Mouse (Mus musculus) gastrocnemius, adult 18-20 months (tissue): ENCODE results near the gene Arhgap44. TPM values are rescaled to one million over a fixed set of nuclear protein-coding genes. Genes with fewer than 3 reads are reported as not detected.
A peak's percentile ranks its signal among the peaks of the same experiment; 100 is the strongest.

Experiments used
- DNase-seq: peaks from one replicate; pipeline ENCODE4 v3.0.0; 2021; ENCODE audit warnings: low spot score
- total RNA-seq, 2 experiments: library from RNA; stranded (reverse); gene quantifications; 2 replicates each; pipeline ENCODE4 v1.2.3; 2021

Gene Arhgap44
- total RNA-seq, 2 experiments from 2014 or later = 9.2 to 11.4 TPM

DNA sequence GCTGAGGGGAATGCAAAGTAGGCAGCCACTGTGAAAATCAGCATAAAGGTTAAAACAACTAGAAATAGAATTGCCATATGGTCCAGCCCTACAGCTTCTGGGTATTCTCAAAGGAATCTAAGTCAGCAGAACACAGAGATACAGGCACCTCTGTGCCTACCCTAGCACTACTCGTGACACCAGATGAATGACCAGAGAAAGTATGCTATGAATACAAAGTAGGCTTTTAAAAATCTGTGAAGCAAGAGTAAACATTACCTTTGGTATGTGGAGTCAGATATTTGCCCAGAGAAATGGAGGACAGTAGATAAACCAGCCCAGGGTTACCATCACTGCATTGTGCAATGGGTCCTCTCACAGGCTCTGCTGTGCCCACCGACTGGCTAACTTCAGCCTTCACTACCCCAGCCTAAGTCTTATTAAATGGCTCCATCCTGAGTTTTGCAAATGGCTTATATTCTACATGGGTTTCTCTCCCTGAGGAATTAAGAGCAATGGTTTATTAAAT lies 25.6 kb downstream of the Arhgap44 start:
- no peak for DNase-seq

DNA sequence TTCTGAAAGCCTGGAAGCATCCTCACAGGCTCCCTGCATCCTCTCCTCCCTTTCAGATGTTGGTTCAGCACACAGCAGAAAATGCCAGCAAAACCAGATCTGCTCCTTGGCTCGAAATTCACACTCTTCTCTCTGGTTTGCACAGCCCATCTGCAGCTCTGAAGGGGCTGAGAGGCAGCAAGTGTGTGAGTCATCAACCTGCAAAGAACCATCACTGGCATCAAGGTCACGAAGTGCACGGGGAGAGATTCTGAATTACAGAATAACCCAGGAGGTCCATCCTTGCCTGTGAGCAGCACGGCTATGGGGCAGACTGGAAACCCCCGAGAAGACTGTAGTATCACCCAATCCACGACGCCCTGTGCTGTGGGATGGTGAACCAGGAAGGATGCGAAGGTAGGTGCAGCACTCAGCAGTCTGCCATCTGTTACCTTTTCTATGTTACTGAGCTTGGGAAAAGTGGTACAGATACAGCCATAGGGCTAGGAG lies 27.5 kb downstream of the Arhgap44 start:
- no peak for DNase-seq

DNA sequence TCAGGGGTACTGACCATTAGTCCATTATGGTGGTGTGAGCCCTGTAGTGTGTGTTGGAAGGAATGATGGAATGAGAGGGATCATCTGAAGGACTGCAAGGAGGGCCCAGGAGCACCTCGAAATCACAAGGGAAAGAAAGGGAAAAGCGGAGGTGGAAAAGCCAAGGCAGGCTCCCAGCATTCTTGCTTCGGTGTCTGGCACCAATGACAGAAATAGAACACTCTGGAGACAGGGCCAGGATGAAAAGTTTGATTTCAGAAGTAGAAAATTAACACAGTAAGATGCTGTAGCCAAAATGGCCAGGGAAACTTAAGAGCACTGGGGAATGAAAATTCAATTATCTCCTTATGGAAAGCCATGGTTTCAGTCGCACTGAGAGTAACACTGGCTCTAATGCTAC lies 29.1 kb downstream of the Arhgap44 start:
- no peak for DNase-seq

DNA sequence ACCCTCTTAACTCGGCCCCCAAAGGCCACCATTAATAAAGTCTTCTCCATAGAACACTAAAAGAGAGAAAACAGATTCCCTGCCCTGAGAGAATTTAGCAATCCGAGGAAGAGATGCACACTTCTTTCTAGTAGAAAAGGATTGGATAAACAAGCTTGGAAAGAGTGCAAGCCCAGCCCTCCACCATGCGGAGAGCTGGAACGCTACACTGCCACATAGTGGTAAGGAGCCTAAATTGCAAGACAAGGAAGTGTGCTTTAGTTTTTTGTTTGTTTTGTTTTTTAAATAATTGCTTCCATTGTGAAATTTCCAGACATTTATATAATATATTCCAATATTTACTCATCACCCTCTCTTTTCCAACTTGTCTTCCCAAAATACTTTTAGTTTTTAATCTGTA lies 33.7 kb downstream of the Arhgap44 start:
- DNase-seq = no peak

DNA sequence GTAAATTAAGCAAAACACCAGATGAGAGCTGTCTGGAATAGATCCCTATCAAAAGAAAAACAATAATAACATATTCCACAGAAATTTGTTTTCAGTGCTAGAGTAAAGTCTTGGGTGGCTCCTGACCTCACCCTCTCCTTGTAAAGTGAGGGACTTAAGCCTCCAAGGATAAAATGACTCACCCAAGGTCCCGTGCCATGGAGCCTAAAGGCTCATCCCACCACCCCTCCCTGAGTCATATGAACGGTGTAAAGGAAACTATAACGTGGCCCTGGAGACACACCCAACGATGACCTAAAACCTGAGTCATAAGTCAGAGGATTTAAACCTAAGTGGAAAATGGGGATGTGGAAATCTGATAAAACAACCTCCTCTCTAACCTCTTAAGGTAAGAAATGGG lies 34.1 kb downstream of the Arhgap44 start:
- DNase-seq = no peak

DNA sequence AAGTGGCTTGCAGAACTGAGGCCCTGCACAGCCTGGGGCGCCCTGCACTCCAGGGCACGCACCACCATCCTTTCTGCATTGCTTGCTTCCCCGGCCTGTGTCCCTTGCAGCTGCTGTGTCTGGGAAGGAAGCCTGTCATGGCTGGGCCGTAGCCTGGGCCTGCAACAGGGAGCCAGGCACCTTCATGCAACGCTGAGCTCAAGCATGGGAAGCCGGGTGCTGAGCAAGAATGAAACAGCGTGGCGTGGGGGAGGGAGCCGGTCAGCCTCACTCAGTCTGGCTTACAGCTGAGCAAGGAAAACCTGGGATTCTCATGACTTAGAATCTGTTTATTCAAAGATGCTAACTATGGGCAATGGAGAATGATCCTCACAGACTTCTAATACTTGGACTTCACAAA lies 36.2 kb downstream of the Arhgap44 start:
- DNase-seq = no peak

DNA sequence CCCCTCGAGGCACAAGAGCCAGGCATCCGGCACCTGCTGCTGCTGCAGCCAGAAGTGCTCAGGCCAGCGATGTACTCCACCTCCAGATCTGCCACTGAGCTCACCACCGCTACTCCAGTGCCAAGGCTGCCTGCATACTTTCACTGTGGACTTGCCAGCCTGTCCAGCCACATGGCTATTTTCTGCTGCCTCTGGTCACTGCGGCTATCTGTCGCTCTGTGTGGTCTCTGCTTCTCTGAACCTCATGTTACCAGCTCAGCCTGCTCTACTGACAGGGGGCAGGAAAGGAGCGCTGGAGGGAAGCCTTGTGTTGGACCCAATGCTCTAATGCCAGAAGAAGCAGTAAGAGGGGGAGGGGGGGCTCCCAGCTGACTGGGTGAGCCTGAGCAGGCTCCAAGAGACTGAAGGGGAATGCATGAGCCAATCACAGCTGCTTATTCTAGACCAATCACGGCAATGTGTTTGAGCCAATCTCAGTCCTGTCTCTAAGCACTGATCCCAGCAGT lies 37.8 kb downstream of the Arhgap44 start:
- peak; percentile 36 for DNase-seq

DNA sequence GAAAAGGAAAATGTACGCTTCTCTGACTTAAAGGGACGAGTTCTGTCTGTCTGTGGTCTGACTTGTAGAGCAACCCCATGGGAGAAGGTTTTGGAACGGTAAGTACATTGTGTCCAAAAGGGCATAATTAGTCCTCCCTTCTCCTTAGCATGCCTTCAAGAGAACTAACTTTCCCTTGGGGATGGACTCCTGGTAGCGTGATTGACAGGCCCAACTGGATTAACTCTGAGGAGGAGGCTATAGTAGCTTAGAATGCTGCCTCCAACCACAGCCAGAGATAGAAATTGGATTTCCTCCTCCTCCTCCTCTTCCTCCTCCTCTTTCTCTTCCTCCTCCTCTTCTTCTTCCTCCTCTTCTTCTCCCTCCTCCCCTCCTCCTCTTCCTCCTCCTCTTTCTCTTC lies 42.5 kb downstream of the Arhgap44 start:
- DNase-seq = no peak

DNA sequence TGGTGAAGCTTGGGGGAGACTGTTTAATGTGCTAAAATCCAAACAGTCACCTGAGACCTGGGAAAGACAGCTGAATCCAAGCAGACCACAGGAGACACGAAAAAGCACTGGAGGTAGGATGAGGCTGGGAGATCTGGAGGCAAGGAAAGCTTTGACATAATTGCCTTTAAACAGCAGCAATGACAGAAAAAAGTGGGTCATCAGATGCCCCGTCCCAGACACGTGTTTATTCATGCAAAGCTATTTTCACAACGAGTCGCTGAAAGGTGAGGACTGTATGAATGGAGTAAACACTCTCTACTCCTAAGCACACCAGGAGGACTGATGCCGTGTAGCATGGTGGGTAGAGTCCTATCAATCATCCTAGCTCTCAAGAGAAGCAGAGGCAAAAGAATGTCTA lies 47.0 kb downstream of the Arhgap44 start:
- no peak for DNase-seq

DNA sequence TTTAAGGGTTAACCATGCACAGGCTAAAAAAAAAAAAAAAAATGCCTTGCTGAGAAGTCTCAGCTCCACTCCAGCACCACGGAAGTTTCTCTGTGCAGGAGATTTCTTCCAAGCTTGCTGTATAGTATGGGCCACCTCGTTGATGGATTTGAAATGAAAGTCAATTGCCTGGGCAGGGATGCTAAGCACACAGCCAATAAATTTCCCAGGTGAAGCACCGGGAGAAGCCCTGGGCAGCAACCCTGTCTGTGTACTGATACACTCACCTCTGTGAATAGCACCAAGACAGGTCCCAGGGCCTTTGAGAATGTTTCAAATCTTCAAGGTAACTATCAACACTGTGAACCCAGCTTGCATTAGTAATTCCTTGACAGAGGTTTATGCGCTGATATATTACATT lies 50.7 kb downstream of the Arhgap44 start:
- DNase-seq = no peak

DNA sequence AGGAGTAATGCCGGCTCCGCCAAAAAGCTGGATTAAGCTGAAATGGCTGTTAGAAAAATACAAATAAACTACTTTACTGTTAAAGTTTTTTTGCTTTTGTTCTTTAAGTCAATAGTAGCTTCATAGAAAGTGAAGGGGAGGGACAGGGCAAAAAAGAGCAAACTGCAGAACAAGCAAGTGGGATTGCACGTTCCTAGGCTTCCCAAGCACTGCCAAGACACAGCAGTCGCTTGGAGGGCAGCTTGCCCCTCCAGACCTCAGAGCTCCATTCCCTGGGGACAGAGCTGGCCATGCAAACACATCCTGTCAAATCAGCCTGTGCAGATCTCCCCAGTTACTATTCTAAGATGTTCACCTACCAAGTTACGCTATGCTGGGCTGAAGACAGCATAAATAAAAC lies 51.1 kb downstream of the Arhgap44 start:
- no peak for DNase-seq

DNA sequence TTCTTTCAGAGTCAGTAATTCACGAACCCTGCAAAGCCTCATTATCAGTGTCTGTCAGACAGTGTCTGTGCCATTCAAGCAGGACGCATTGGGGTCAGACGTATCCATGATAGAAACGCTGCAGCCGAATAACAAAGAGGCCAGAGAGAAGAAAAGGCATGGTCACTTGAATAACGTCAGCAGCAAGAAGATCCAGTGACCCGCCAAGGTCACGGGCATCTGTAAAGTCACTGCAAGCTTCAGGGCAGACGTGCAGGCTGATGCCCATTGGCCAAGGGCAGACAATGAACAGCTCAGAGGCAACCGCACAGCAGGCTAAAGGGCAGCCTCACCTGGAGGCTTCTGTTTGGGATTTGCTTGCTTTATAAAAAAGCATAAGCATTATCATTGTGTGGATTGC lies 52.7 kb downstream of the Arhgap44 start:
- no peak for DNase-seq

DNA sequence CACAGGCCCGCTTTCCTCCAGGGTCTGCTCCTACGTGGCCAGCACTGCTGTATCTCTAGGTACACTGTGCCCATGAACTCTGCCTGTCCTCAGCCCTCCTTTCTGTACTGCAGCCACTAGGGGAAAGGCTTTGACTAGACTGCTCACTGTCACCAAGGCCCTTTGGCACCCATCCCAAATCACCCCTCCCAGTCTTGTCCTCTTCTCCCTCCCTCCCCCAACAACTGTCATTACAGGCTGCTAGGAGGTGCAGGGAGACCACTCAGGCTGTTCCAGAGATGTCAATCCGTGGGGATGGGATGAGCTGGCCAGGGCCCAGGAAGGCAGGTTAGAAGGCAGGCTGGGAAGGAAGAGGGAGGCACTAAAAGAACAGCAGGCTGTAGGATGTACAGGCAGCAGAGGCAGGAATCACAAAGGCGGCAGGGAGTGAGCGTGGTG lies 55.0 kb downstream of the Arhgap44 start:
- DNase-seq = no peak

DNA sequence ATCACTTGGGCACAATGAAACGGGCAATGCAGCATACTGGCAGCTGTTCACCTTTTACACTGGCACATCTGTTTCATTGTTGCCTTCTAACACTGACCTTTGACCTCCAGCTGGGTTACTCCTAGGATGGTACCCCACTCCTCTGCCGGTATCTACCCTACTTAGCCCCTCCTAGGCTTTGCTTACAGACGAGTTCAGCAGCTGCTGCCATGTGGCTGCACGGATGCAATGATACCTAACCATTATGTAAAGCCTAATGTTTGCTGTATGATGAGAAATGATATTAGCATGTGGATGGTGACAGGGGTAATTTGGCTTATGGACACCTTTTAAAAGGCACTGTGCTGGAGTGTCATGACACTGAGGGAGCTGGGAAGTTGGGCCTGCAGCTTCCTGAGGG lies 55.6 kb downstream of the Arhgap44 start:
- DNase-seq = no peak

DNA sequence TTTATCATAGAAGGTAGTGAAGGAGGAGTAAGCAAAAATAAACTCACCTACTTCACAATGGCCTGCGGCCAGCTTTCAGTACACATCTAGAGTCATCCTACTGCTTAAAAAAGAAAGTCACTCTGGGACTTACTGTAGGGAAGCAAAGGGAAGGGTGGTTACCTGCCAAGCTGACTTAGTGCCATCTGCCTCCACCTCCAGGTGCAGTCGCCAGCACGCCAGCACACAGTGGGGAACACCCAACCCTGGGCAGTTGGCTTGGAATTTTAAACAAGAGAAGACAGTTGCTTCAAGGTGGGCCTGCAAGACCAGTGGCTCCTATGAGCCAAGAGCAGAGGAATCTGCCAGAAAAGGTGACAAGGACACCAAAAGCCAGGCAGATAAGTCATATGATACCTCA lies 58.7 kb downstream of the Arhgap44 start:
- no peak for DNase-seq

DNA sequence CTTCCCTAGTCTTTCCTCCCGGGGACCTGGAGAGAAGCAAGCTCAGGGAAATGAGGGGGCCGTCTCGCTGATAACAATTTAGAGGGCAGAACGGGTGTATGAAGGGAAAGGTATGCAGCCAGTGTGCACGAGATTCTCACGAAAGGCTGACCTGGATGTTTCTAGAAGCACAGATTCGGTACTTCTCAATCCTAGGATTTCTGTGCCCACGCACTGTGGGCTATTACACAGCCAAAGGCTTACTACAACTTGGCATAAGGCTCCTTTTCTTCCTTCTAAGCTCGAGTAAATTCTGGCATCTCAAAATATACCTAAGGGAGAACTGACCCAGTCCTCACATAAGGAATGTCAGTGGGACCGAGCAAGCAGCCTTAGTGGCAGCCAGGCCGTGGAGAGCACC lies 61.6 kb downstream of the Arhgap44 start:
- DNase-seq = no peak

DNA sequence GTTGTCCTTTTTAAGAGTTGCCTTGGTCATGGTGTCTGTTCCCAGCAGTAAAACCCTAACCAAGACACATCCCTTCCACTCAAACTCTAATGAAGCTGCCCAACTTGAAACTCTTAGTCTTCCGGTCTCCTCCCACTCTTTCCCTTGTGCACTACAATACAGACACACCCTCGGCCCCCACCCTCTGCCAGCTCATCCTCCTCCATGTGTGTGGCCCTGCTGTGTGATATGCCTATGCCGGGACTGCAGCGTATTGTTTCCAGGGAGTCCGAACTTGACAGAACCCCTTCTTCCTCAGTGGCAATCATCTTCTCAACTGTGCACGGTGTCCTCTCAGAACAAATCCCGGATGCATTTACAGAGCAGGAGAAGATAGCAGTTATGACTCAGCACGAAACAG lies 62.7 kb downstream of the Arhgap44 start:
- DNase-seq = no peak

DNA sequence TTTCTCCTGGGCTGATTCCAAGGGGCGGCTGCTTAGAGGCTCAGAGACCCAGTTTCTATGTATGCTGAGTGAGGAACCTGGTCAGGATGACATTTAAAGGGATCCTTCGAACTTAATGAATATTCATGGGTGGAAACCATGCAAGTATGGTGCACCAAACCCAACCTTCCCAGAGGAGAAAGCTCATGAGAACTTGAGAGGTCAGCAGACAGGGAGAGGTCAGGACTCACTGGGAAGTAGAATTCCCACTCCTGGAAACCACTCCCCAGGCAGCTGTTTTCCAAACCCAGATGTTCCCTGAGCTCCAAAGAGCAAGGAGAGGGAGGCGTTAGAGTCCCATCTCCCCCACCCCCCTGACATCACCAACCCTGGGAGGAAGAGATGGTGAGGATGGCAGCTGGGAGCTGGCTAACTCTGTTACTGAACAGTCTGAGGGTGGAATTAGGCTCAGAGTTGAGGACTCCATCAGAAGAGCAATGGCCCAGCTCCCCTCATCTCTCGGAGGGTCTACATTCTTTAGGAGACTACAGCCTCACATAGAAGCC lies 65.2 kb downstream of the Arhgap44 start:
- no peak for DNase-seq

DNA sequence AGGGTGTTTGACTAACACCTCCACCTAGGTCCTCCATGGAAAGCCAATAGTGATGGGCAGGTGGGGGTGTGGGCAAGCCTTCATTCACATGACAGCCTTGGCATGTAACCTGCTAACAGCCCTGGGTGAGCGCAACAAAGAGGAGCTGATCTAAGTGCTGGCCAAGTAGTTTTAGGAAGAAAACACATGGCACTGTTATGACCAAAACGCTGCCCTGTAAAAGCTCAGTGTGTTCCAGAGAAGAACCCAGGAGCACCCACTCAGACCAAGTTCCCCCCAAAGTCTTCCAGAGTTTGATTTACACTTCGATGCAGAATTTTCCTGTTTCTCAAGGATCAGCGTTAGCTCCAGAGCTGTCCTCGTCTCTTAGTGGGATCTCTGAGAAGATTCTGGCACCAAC lies 65.9 kb downstream of the Arhgap44 start:
- no peak for DNase-seq

DNA sequence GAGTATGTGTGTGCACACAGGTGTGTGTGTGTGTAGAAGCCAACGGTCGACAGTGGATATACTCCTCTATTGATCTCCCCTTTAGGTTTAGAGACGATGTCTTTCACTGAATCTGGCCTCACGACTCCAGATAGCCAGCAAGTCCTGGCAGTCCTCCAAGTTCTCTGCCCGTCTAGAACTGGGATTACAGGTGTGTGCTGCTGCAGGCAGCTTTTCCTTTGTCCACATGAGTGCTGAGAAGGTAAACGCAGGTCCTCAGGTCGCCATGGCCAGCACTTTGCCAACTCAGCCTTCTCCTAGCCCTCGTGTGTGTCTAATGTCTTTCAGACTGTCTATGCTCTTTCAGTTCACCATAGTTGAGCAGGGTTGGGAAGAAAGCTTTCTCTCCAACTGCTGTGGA lies 69.9 kb downstream of the Arhgap44 start:
- DNase-seq = no peak

DNA sequence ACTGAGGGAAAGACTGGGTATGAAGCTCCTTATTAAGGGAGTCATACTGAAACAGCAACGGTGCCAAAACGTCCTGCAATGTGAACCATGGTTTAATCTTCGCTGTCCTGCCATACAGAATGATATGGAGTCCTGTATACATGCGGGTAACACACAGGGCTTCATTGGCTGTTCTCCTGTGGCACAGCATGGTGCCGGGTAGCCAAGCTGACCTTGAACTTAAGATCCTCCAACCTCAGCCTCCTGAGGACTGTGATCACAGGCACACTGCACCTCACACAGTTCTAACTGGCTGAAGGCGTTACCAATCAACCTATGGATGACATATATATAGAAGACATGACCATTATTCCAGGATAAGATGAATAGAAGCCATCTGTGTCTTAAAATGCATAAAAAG lies 72.4 kb downstream of the Arhgap44 start:
- no peak for DNase-seq

DNA sequence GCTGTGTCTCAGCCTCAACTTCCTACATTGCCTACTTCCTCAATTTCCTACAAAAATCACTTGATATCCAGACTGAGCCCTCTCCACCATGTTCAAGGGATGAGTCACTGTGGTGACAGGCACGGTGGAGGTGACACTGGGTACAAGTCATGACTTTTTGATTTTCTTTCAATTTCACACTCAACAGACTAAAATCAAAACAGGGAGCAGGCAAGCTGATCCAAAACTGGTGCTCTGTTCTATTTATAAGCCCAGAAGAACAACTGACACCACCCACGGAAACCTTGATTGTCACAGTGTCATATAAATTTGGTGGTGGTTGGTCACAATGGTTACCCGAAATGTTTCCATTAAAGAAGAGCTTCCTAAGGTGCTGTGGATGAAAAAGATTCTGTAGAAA lies 72.8 kb downstream of the Arhgap44 start:
- DNase-seq = no peak

DNA sequence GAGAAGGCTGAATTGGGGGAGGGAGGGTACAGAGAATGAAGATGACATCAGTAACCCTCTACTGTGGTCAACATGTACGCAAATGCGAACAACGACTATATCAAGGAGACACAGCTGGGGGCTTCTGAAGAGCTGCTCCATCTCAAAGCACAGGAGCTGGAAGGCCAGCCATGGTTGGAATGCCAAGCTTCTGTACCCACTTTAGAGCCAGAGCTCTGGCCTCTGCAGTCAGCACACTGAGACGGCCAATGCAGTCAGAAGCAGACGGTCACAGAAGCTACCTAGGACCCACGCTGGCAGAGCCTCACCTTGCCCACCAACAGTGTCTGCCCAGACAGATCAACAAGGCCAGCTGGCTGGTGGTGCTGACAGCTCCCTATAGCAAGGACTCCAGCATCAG lies 73.5 kb downstream of the Arhgap44 start:
- no peak for DNase-seq
